ENCODE assay signal across 8 mouse cellular contexts in genomic region chr11:113618672-113619419, GRCm38 (mm10). TPM values are rescaled to one million over a fixed set of nuclear protein-coding genes. Genes with fewer than 3 reads are reported as not detected.
DNase-seq lines count a peak whose midpoint lies in the region; ATAC-seq and TF ChIP-seq lines count a peak whose summit lies in the region.

Gene Sstr2 (plus strand): TSS chr11:113619342.

- no peaks in the 10 kb centered on the region; the same call in 1 of the 2 replicates for H3K27me3 ChIP-seq in forebrain, postnatal 0 days (ENCODE audit: insufficient read depth, low read length)
- H3K27me3 ChIP-seq in hindbrain, embryonic 11.5 days (ENCODE audit: control insufficient read depth, insufficient read depth, low read length), result peaks cover 13% of the 10 kb centered on the region

- H3K4me3 ChIP-seq in forebrain, postnatal 0 days (ENCODE audit: low read depth, low read length), result peak within 1 kb of the TSS; percentile 59
- peak within 1 kb of the TSS; percentile 52 for H3K4me3 ChIP-seq in hindbrain, embryonic 11.5 days (ENCODE audit: low read depth, low read length)

- H3K4me2 ChIP-seq in forebrain, postnatal 0 days (ENCODE audit: low read depth), result peak within 1 kb of the TSS; percentile 93
- peak within 1 kb of the TSS; percentile 91 for H3K4me2 ChIP-seq in hindbrain, embryonic 11.5 days (replicated peaks; ENCODE audit: low read depth, low read length)

- H3K9me3 ChIP-seq in forebrain, postnatal 0 days (ENCODE audit: low read length), result no peaks in the 10 kb centered on the region
- H3K9me3 ChIP-seq in hindbrain, embryonic 11.5 days (ENCODE audit: control insufficient read depth, low read length), result no peaks in the 10 kb centered on the region

- peaks cover 5% of the 10 kb centered on the region; the same call in 1 of the 2 replicates for H3K4me1 ChIP-seq in forebrain, postnatal 0 days (ENCODE audit: insufficient read depth)
- H3K4me1 ChIP-seq in hindbrain, embryonic 11.5 days (replicated peaks; ENCODE audit: control insufficient read depth, insufficient read depth, low read length), result peaks cover 11% of the 10 kb centered on the region

- DNase-seq in MN1 (ENCODE audit: low spot score), result peak; percentile 81
- peak; percentile 38 for DNase-seq in cerebellum, adult 11-12 months
- DNase-seq in forebrain, postnatal 0 days, result peak; percentile 85
- peak; percentile 84 for DNase-seq in hindbrain, embryonic 11.5 days (ENCODE audit: low spot score)
- DNase-seq in layer of hippocampus, postnatal 14 days (ENCODE audit: low spot score in 2 of 2), result peak; percentile 82 to 84
- peak; percentile 81 for DNase-seq in lung, postnatal 14 days
- peak; percentile 84 for DNase-seq in retina, embryonic 14.5 days (ENCODE audit: low spot score)
- DNase-seq in urinary bladder, adult 2 months (ENCODE audit: low spot score), result peak; percentile 25

- peak; percentile 82 for ATAC-seq in forebrain, postnatal 0 days
- peak; percentile 76 for ATAC-seq in hindbrain, embryonic 11.5 days (ENCODE audit: low FRiP score)

- peak within 1 kb of the TSS; percentile 71 for H3K9ac ChIP-seq in forebrain, postnatal 0 days
- peak within 1 kb of the TSS; percentile 68 for H3K9ac ChIP-seq in hindbrain, embryonic 11.5 days (ENCODE audit: low read depth, low read length)

- no peaks in the 10 kb centered on the region for H3K36me3 ChIP-seq in forebrain, postnatal 0 days (ENCODE audit: insufficient read depth)
- H3K36me3 ChIP-seq in hindbrain, embryonic 11.5 days (ENCODE audit: control insufficient read depth, insufficient read depth, low read length), result no peaks in the 10 kb centered on the region

- H3K27ac ChIP-seq in forebrain, postnatal 0 days (ENCODE audit: low read depth, low read length), result peak within 1 kb of the TSS; percentile 75
- peak within 1 kb of the TSS; percentile 54; the same call in 1 of the 2 replicates for H3K27ac ChIP-seq in hindbrain, embryonic 11.5 days (ENCODE audit: low read depth, low read length)

- WGBS in forebrain, postnatal 0 days, result 4% methylated on average over 53 of the region's 54 CpGs
- WGBS in hindbrain, embryonic 11.5 days, result 1% methylated on average over 54 of the region's 54 CpGs

- TF ChIP-seq CTCF in forebrain, postnatal 0 days (IDR thresholded peaks at IDR 0.05; ENCODE audit: low read depth), result no peak

RNA-seq across cellular contexts. Expression of gene Sstr2, which starts in this region (rescaled TPM):
- total RNA-seq in forebrain, postnatal 0 days (2014; rRNA removed), result 19.9 and 32.2 TPM in 2 replicates
- 23.1 and 27.1 TPM in 2 replicates for polyA plus RNA-seq in forebrain, postnatal 0 days (2015; fragmentation: Nextera tagmentation; extraction: Ambion mirVana)
- polyA plus RNA-seq in hindbrain, embryonic 11.5 days (2014; fragmentation: Nextera tagmentation; extraction: Ambion mirVana), result 36.9 and 41.9 TPM in 2 replicates
- 10 to 100 TPM; 32.9 to 35.8 TPM for total RNA-seq in layer of hippocampus, postnatal 14 days (2021)
- 0.15 and 0.21 TPM in 2 replicates for polyA plus RNA-seq in urinary bladder, adult 2 months (2012; rRNA removed)

Comparison
In these comparisons a context has a peak if more than half of its experiments do, and no peak if none do; other contexts are left out.
1. Peak in every context shown above with its lines: DNase-seq, ATAC-seq, H3K4me3 ChIP-seq and H3K27ac ChIP-seq.
2. RNA of gene Sstr2 (polyA plus RNA-seq): 36.9 to 41.9 TPM in hindbrain, embryonic 11.5 days and 23.1 to 27.1 TPM in forebrain, postnatal 0 days; 0.15 to 0.21 TPM in urinary bladder, adult 2 months; every median in the first group is over 10 times any median in the second.
3. Peak in DNase-seq in urinary bladder, adult 2 months; RNA of the gene not detected or under 1 TPM.
4. DNase-seq: peak in every context shown above with its lines; median percentile 85 in forebrain, postnatal 0 days; 84 in hindbrain, embryonic 11.5 days; 84 in retina, embryonic 14.5 days; 83 in layer of hippocampus, postnatal 14 days; 81 in MN1; 81 in lung, postnatal 14 days; 38 in cerebellum, adult 11-12 months; 25 in urinary bladder, adult 2 months.